Mouse (Mus musculus): Measurements from ENCODE around the gene Gm13420.
"Not testable (repeated sequence)": the region's sequence is repeated elsewhere in the genome, so short reads cannot be mapped to it uniquely, and the experiment has no call there.

Gene Gm13420

GRCm38 (mm10) chr2:29751497-29751896, at the start of gene Gm13420:
Gene Gm13420 (minus strand): TSS chr2:29751685.
- no peak for DNase-seq (ENCODE audit: extremely low read depth, low read depth, low spot score)

DNA sequence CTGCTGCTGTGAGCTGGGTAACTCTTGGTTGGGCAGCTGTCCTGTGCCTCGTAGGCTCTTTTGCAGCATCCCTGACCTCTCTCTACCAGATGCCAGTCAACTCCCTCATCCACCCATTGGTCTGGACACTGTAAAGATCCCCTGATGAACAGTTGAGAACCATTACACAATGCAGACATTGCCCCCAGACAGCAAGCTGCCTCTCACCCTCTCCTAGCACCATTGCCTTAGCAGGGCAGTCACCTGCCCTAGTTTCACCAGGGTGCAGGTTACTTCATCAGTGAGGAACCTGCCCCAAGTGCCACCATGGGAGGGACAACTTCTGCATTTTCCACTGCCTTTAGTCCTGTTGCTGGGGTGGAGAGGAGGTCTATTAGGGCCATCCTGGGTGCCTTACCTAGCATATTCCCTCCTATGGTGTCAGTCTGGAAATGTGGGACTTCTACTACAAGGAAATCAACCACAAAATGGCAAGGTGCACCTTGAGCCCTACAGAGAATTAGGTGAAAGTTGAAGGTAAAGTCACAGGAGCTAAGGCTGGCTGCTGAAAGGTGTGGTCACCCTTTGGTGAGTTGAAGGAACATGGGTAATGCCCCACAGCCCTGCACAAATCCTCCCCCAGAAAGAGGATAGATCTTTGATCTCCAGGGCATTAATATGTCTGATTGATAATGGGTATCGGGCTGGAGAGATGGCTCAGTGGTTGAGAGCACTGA, 41.4 kb upstream of the Gm13420 start:
- no peak for DNase-seq (ENCODE audit: extremely low read depth, low read depth, low spot score)

DNA sequence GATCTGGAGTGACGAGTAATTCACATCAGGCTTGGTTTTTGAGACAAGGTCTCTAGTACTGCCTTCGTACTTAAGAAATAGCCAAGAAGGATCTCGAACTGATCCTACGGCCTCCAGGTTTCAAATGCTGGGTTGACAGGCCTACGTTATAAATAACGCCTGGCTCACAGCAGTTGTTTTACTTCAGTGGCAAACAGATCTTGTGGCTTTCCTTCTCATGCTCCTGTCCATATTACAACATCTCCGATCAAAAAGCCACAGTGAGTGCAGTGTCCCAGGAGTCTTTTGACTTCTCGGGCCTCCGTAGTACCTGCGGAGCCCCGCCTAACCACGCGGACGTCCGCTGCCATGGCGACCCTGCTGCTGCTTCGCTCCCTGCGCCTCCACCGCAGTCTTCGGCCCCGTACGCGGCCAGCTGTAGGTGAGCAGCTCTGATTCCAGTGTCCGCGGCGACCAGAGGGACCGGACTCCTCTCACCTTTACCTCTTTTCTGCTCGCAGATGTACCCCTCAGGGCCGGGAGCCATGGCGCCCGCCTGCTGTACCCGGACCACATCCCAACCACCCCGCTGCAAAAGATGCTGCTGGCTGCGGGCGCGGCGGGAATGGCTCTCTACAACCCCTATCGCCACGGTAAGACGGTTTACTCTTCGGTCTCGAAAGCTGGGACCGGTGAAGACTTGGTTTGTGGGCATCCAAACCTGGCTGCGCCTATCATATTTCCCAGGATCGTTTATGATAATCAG, 36.6 kb upstream of the Gm13420 start, which contains the start of gene Trub2:
Gene Trub2 (minus strand): TSS at position 566 of the 745 bp plus-strand sequence.
- no peak for DNase-seq (ENCODE audit: extremely low read depth, low read depth, low spot score)

DNA sequence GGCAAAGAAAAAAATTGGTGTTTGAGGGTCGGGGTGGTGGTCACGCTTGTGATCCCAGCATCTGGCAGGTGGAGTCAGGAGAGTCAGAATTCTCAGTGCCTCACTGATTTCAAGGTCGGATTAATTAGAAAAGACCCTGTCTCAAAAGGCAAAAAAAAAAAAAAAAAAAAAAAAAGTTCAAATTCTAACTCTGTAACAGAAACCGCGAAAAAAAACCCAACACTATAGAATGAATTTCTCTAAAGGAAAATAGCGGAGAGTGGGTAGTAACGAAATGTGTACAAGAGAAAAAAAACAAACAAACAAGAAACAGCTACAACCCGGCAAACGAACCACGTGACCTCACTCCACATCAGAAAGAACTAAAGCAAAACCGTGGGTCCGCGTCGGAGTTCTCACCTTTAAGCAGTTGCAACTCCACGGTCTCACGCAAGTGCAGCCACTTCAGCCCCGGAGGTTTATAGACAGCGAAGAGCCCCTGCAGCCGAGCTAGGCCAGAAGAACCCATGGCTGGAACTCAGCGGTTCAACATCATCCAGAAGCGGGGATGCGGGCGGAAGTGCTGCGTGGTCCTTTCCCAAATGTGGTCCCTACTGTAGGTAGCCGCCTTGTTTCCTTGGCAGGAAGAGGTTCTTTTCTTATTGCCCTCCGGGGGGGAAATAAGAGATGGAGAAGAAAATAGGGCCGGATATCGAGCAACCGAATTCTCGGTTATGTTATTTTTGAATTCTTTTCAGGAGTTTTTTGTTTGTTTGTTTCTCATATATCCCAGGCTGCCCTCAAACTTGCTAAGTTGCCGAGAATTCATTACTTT, 35.8 kb upstream of the Gm13420 start, which contains the start of gene Coq4:
Gene Coq4 (plus strand): TSS at position 390 of the 814 bp plus-strand sequence.
- no peak for DNase-seq (ENCODE audit: extremely low read depth, low read depth, low spot score)

DNA sequence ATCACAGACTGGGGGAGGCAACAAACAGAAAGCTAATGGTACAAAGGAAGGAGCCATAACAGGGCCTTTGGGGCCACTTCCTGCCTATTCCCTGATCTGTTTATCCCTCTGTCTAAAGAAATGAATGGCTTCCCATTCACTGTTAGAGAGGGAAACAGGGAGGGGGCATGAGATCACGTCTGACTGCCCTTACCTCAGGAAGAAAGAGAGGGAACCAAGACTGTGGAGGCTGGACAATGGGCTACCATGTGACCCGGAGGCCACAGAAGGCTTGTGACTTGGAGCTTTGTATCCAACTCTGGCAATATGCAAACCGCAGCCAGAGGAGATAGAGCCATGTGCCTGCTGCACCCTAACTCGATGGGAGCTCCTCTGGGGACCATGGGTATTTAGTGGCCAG, 32.8 kb upstream of the Gm13420 start:
- no peak for DNase-seq (ENCODE audit: extremely low read depth, low read depth, low spot score)

GRCm38 (mm10) chr2:29781256-29781655, 29.8 kb upstream of the Gm13420 start:
- DNase-seq (ENCODE audit: extremely low read depth, low read depth, low spot score) = not testable (repeated sequence)

- no peak for DNase-seq (ENCODE audit: extremely low read depth, low read depth, low spot score)
These were observed 21.8 kb upstream of the Gm13420 start for GRCm38 (mm10) chr2:29773323-29773722.

- DNase-seq (ENCODE audit: extremely low read depth, low read depth, low spot score) = peak; percentile 99
These were observed 20.4 kb upstream of the Gm13420 start for GRCm38 (mm10) chr2:29771611-29772461.

GRCm38 (mm10) chr2:29770162-29770561, 18.7 kb upstream of the Gm13420 start:
- no peak for DNase-seq (ENCODE audit: extremely low read depth, low read depth, low spot score)

DNA sequence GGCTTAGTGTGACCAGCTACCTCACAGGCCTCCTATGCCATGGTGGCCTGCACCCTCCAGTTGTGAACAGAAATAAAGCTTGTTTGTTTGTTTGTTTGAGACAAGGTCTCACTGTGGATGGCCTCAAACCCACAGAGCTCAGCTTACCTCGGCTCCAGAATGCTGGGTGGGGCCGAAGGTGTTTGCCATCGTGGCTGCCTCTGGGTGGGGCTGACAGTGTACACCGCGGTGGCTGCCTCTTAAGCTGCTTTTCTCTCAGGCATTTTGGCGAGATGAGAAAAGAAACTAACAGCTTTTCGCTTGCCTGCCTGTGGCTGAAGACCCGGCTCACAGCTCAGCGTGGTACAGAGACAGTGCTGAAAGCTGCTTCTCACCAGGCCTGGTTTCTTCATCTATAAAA, 17.4 kb upstream of the Gm13420 start:
- DNase-seq (ENCODE audit: extremely low read depth, low read depth, low spot score) = no peak

DNA sequence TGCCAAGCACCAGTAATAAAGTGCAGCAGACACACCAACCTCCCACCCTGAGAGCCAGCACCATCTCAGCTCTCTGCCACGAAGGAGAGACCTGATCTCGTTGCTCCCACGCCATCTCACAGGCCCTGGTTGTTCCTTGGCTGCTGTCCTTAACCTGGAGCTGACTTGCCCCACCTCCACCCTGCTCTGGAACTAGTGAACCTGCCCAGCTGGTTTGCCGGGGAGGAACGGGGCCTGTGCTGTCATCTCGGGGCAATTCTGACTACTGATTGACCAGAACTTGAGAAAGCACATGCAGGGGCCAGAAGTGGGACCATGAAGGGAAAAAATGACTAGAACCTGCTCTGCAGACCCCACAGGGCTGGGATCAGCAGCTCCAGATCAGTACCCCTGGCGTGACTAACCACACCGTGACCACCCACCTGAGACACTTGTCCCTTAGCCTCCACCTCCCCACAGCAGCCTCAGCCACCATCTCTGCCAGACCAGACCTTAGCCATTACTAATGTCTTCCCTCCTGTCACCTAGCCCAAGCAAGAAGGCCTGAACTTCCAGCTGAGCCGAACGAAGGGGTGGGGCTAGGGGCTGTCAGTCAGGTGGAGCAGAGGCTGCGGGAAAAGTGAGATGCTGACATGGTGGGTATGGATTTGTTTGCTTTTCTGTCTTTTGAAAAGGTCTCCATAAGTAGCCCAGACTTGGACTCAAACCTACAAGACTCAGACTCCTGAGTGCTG, 16.7 kb upstream of the Gm13420 start:
- DNase-seq (ENCODE audit: extremely low read depth, low read depth, low spot score) = no peak

DNA sequence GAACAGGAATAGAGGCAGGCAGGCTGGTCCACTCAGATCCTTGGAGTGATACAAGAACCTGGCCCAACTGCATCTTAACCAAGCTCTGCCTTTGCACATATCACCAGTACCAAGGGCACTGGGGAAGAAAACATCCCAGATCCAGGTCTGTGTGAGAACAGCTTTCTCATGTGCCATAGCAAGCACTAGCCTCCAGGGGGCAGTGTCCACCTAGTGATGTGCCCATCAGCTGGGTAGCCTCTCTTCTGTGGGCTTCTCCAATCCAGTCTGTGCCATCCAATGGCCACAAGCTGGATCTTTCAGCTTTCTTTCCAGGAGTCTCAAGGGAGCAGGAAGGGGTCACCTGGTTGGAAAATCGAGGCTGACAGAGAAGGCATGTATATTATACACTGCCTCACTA, 13.3 kb upstream of the Gm13420 start:
- DNase-seq (ENCODE audit: extremely low read depth, low read depth, low spot score) = no peak

GRCm38 (mm10) chr2:29755693-29756092, 4.2 kb upstream of the Gm13420 start:
- no peak for DNase-seq (ENCODE audit: extremely low read depth, low read depth, low spot score)

- no peak for DNase-seq (ENCODE audit: extremely low read depth, low read depth, low spot score)
These were observed 912 bp upstream of the Gm13420 start for GRCm38 (mm10) chr2:29752397-29752796.

DNA sequence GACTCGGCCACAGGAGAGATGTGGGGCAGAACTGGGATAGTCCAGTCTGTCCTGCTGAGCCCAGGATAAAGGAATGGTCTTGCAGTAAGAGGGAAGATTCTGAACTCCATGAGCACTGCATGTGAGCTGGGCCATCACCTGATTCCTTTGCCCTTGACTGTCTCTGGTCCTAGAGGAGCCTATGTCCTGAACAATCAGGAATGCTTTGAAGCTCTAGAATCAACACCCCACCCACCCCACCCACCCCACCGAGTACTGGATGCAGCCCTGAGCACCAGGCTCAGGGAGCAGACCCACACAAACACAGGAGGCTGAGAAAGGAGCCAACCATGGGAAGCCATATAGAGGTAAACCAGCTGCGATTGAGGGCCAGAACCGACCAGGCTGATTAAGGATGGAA, 3.0 kb downstream of the Gm13420 start:
- no peak for DNase-seq (ENCODE audit: extremely low read depth, low read depth, low spot score)

- DNase-seq (ENCODE audit: extremely low read depth, low read depth, low spot score) = no peak
These were observed 3.6 kb downstream of the Gm13420 start for GRCm38 (mm10) chr2:29747852-29748251.

DNA sequence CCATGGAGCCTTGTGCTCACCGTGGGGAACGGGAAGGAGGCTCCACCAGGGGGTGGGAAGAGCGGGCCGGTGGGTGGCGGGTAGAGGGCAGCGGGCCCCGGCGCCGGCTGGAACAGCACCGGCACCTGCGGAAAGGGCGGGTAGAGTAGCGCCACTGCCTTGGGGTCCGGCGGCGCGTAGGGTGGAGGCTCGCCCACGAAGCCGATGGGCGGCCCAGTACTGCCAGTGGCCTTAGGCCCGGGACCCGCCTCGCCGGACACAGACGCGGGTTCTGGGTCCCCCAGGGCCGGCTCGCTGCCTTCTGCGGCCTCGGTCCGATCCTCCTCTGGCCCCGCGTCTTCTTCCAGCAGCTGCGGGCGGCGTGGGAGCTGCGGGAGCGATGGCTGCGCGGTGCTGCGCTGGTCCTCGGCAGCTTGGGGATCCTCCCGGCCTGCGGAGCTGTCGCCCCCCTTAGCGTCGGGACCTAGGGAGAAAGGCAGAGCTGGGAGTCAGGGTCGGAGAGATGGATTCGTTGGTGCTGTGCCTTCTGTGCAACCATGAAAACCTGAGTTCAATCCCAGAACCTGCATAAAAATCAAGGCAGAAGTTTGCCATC, 4.2 kb downstream of the Gm13420 start:
- no peak for DNase-seq (ENCODE audit: extremely low read depth, low read depth, low spot score)

- DNase-seq (ENCODE audit: extremely low read depth, low read depth, low spot score) = no peak
These were observed 7.2 kb downstream of the Gm13420 start for GRCm38 (mm10) chr2:29744256-29744655.

DNA sequence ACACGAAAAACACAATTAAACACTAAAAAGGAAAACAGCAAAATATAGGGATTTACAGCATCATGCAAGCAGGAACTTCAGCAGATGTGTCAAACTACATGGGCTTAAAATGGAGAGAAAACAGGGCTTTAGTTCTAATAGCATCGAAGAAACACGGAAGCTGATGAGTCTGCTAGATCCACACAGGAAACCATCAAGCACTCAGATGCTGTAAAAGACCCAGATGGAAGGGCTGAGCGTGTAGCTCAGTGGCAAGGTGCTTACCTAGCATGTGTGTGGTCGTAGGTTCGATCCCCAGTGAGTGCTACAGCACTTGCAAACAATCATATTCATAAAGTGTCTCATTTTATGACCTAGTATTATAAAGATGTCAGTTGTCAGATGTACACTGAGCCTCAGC, 10.3 kb downstream of the Gm13420 start:
- no peak for DNase-seq (ENCODE audit: extremely low read depth, low read depth, low spot score)

Measured in fat pad, adult 2 months (tissue).